Mouse (Mus musculus) MEL (cell line): ENCODE data around the gene Cfap43. TPM values are rescaled to one million over a fixed set of nuclear protein-coding genes. Genes with fewer than 3 reads are reported as not detected.
A peak's percentile ranks its signal among the peaks of the same experiment; 100 is the strongest.

ENCODE experiments used
- DNase-seq: peaks from one replicate; pipeline ENCODE4 v3.0.0; 2011; ENCODE audit warnings: low read depth, low spot score
- H3K27ac ChIP-seq: 2 replicates; pipeline ENCODE4 v1.5.1; 2012; ENCODE audit warnings: low read depth, mild to moderate bottlenecking, control low read depth, low read length, moderate library complexity; ENCODE audit not compliant: control insufficient read depth
- H3K27me3 ChIP-seq, 2 experiments: fragments of 150-350 bp in 1 of 2; sonication (generic) in 1 of 2; 2 replicates each; pipeline ENCODE4 v1.6.1; 2012; ENCODE audit warnings: low read length in 2 of 2, mild to moderate bottlenecking in 2 of 2, improper control_type of control experiment in 1 of 2, moderate library complexity in 1 of 2; ENCODE audit not compliant: insufficient read depth in 2 of 2, control insufficient read depth in 1 of 2
- H3K36me3 ChIP-seq, 2 experiments: 2 replicates each; pipeline ENCODE4 v1.6.1; 2012 to 2014; ENCODE audit warnings: low read length in 2 of 2, improper control_type of control experiment in 1 of 2, inconsistent platforms in 1 of 2, mild to moderate bottlenecking in 1 of 2; ENCODE audit not compliant: insufficient read depth in 2 of 2, control insufficient read depth in 1 of 2
- H3K4me1 ChIP-seq, 2 experiments: fragments of 150-350 bp in 1 of 2; sonication (generic) in 1 of 2; 2 replicates each; pipeline ENCODE4 v1.6.1; 2012; ENCODE audit warnings: low read length in 2 of 2, improper control_type of control experiment in 1 of 2, mild to moderate bottlenecking in 1 of 2; ENCODE audit not compliant: insufficient read depth in 2 of 2, control insufficient read depth in 1 of 2
- H3K4me3 ChIP-seq, 2 experiments: fragments of 150-350 bp in 1 of 2; sonication (generic) in 1 of 2; 2 replicates each; pipeline ENCODE4 v1.5.1; 2012; ENCODE audit warnings: low read depth in 2 of 2, low read length in 2 of 2, mild to moderate bottlenecking in 2 of 2, moderate library complexity in 2 of 2, control low read depth in 1 of 2, improper control_type of control experiment in 1 of 2; ENCODE audit not compliant: control insufficient read depth in 1 of 2, insufficient read depth in 1 of 2
- H3K79me2 ChIP-seq: 2 replicates; pipeline ENCODE4 v1.6.1; 2012; ENCODE audit warnings: mild to moderate bottlenecking, low read length, moderate library complexity; ENCODE audit not compliant: control insufficient read depth, poor library complexity, insufficient read depth
- H3K9ac ChIP-seq: 2 replicates; pipeline ENCODE4 v1.6.1; 2012; ENCODE audit warnings: low read depth, mild to moderate bottlenecking, control low read depth, low read length, moderate library complexity; ENCODE audit not compliant: control insufficient read depth, poor library complexity, severe bottlenecking
- H3K9me3 ChIP-seq: fragments of 150-350 bp; sonication (generic); replicated peaks from 2 replicates; pipeline ENCODE4 v1.6.1; 2012; ENCODE audit warnings: mild to moderate bottlenecking, low read length, improper control_type of control experiment, moderate library complexity; ENCODE audit not compliant: insufficient read depth
- CHD1 ChIP-seq: IDR thresholded peaks from 2 replicates; pipeline ENCODE4 v1.6.1; 2012; ENCODE audit warnings: low read depth, mild to moderate bottlenecking, inconsistent platforms, low read length, improper control_type of control experiment
- CTCF ChIP-seq, 3 experiments: IDR thresholded peaks in 2 of 3; conservative IDR thresholded peaks in 1 of 3; 2 replicates each; pipeline ENCODE4 v1.5.1; 2011 to 2012; ENCODE audit warnings: low read length in 3 of 3, low read depth in 2 of 3, mild to moderate bottlenecking in 2 of 3, improper control_type of control experiment in 1 of 3, inconsistent platforms in 1 of 3, mixed read lengths in 1 of 3, moderate library complexity in 1 of 3; ENCODE audit not compliant: control insufficient read depth in 1 of 3, insufficient read depth in 1 of 3, poor library complexity in 1 of 3, severe bottlenecking in 1 of 3
- ETS1 ChIP-seq: IDR thresholded peaks from 2 replicates; pipeline ENCODE4 v1.6.1; 2012; ENCODE audit warnings: low read depth, mild to moderate bottlenecking, inconsistent platforms, low read length, improper control_type of control experiment, moderate library complexity
- GATA1 ChIP-seq: IDR thresholded peaks from 2 replicates; pipeline ENCODE4 v1.6.1; 2011; ENCODE audit warnings: low read depth, low read length, improper control_type of control experiment
- HCFC1 ChIP-seq: IDR thresholded peaks from 2 replicates; pipeline ENCODE4 v1.6.1; 2012; ENCODE audit warnings: low read depth, mild to moderate bottlenecking, inconsistent platforms, low read length, improper control_type of control experiment, moderate library complexity
- JUND ChIP-seq: IDR thresholded peaks from 2 replicates; pipeline ENCODE4 v1.6.1; 2011; ENCODE audit warnings: low read depth, mild to moderate bottlenecking, improper control_type of control experiment, low read length
- KAT2A ChIP-seq: conservative IDR thresholded peaks from 2 replicates; pipeline ENCODE4 v1.6.1; 2012; ENCODE audit warnings: low read depth, low read length, improper control_type of control experiment, inconsistent platforms
- MEF2A ChIP-seq: IDR thresholded peaks from 2 replicates; pipeline ENCODE4 v1.6.1; 2014; ENCODE audit warnings: low read depth, mild to moderate bottlenecking, inconsistent platforms, low read length, improper control_type of control experiment; ENCODE audit not compliant: poor library complexity, insufficient replicate concordance, severe bottlenecking; ENCODE audit errors: extremely low read depth
- MXI1 ChIP-seq: IDR thresholded peaks from 2 replicates; pipeline ENCODE4 v1.6.1; 2011; ENCODE audit warnings: mild to moderate bottlenecking, low read depth, low read length, improper control_type of control experiment
- MYB ChIP-seq: IDR thresholded peaks from 2 replicates; pipeline ENCODE4 v1.6.1; 2011; ENCODE audit warnings: mild to moderate bottlenecking, low read depth, low read length, improper control_type of control experiment
- MYC ChIP-seq: IDR thresholded peaks from 2 replicates; pipeline ENCODE4 v1.6.1; 2011; ENCODE audit warnings: low read depth, mild to moderate bottlenecking, low read length, improper control_type of control experiment, moderate library complexity
- NELFE ChIP-seq: IDR thresholded peaks from 2 replicates; pipeline ENCODE4 v1.6.1; 2011; ENCODE audit warnings: low read depth, low read length, improper control_type of control experiment
- NRF1 ChIP-seq: IDR thresholded peaks from 2 replicates; pipeline ENCODE4 v1.6.1; 2014; ENCODE audit warnings: low read depth, mild to moderate bottlenecking, inconsistent platforms, low read length, improper control_type of control experiment, moderate library complexity; ENCODE audit not compliant: poor library complexity, insufficient read depth, severe bottlenecking
- POLR2A ChIP-seq, 2 experiments: IDR thresholded peaks; 2 replicates each; pipeline ENCODE4 v1.6.1; 2011 to 2012; ENCODE audit warnings: low read length in 2 of 2, mild to moderate bottlenecking in 2 of 2, control low read depth in 1 of 2, improper control_type of control experiment in 1 of 2, low read depth in 1 of 2, moderate library complexity in 1 of 2; ENCODE audit not compliant: control insufficient read depth in 1 of 2, insufficient read depth in 1 of 2, poor library complexity in 1 of 2
- POLR2AphosphoS2 ChIP-seq: IDR thresholded peaks from 2 replicates; pipeline ENCODE4 v1.6.1; 2011; ENCODE audit warnings: low read length, improper control_type of control experiment
- POLR2AphosphoS5 ChIP-seq: IDR thresholded peaks from 2 replicates; pipeline ENCODE4 v1.6.1; 2012; ENCODE audit warnings: low read depth, borderline replicate concordance, mild to moderate bottlenecking, inconsistent platforms, low read length, moderate library complexity, mixed read lengths
- TAL1 ChIP-seq: IDR thresholded peaks from 2 replicates; pipeline ENCODE4 v1.6.1; 2012; ENCODE audit warnings: mild to moderate bottlenecking, inconsistent platforms, low read length, moderate library complexity, mixed read lengths
- TCF12 ChIP-seq: IDR thresholded peaks from 2 replicates; pipeline ENCODE4 v1.6.1; 2014; ENCODE audit warnings: low read depth, mild to moderate bottlenecking, inconsistent platforms, low read length, improper control_type of control experiment, moderate library complexity
- USF2 ChIP-seq, 2 experiments: IDR thresholded peaks; 2 replicates each; pipeline ENCODE4 v1.6.1; 2011 to 2012; ENCODE audit warnings: improper control_type of control experiment in 2 of 2, low read length in 2 of 2, borderline replicate concordance in 1 of 2, inconsistent platforms in 1 of 2, low read depth in 1 of 2, mild to moderate bottlenecking in 1 of 2; ENCODE audit not compliant: insufficient read depth in 1 of 2
- ZKSCAN1 ChIP-seq: IDR thresholded peaks from 2 replicates; pipeline ENCODE4 v1.6.1; 2012; ENCODE audit warnings: low read depth, mild to moderate bottlenecking, inconsistent platforms, low read length, improper control_type of control experiment, moderate library complexity
- polyA plus RNA-seq, 2 experiments: library from polyadenylated mRNA; stranded (reverse) in 1 of 2; unstranded in 1 of 2; fragments of >175 nt in 1 of 2; fragments of >200 nt in 1 of 2; gene quantifications; 2 replicates each; pipeline versions ENCODE4 v1.2.1 to v1.2.4; 2012; ENCODE audit warnings: low replicate concordance in 2 of 2, low read depth in 1 of 2; ENCODE audit not compliant: insufficient read length in 2 of 2, insufficient read depth in 1 of 2, missing spikeins in 1 of 2
- total RNA-seq: library from RNA; depleted of rRNA; stranded (reverse); fragments of 300-350 nt; gene quantifications from 2 replicates; pipeline ENCODE4 v1.2.3, GENCODE M21; 2012

Cfap43 gene
- total and polyA plus RNA-seq, 3 experiments, result 0.10 to 0.12 TPM; not detected in 1

DNA sequence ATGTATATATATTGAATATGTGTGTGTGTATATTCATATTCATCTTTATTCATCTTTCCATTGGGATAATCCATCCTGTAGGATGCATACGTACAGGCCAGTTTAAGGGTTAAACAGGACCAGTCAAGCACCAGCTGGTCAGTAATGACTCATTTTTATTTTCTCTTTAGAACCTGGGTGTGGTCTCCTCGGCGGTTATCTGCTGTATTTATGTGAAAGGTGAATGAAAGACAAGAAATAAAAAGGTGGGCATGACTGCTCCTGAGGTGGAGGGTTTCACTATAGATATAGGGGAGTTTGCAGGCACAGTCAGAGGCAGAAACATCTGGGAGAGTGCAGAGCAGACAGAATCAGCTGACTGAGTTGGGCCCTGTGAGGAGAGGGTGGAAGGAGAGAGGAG lies 49.6 kb downstream of the Cfap43 start:
- H3K9me3 ChIP-seq, result no peaks in the 10 kb centered on the region
- no peaks in the 10 kb centered on the region for H3K79me2 ChIP-seq
- H3K4me3 ChIP-seq, result no peak overlapping the region
- no peaks in the 10 kb centered on the region for H3K27me3 ChIP-seq
- H3K4me1 ChIP-seq, result no peaks in the 10 kb centered on the region; a peak in 1 of 4 replicates
- H3K36me3 ChIP-seq, result peaks cover 0 to 4% of the 10 kb centered on the region in 2 experiments; a peak in 1 of 4 replicates
- DNase-seq, result no peak
- H3K27ac ChIP-seq, result no peak overlapping the region
- no peak overlapping the region for H3K9ac ChIP-seq
- TF ChIP-seq ETS1, result 0 out of 2 replicates have a peak, but pooled peaks have one; percentile 18
- TF ChIP-seq KAT2A, result no peak
- TF ChIP-seq ZKSCAN1, result no peak
- TF ChIP-seq MEF2A, result no peak
- TF ChIP-seq POLR2AphosphoS5, result no peak

DNA sequence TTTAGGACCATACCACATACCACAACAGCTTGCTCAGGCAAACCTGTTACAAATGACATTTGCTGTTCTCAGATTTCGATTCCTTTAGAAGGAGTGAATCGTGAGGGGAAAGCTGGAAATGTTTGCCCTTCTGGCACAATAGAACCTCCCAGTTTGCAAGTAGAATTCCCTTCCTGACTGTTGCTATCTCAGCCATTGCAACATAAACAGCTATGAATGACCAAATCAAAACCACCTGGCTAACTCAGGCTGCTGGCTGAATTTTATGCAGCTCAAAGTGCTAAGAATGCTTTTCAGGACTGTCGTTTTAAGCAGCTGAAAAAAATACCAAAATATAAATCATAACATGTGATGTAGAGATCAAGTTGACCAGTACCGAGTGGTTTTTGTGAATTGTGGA lies 50.1 kb downstream of the Cfap43 start:
- H3K4me1 ChIP-seq, result no peaks in the 10 kb centered on the region; a peak in 1 of 4 replicates
- H3K9me3 ChIP-seq, result no peaks in the 10 kb centered on the region
- no peak overlapping the region for H3K4me3 ChIP-seq
- H3K27me3 ChIP-seq, result no peaks in the 10 kb centered on the region
- no peak overlapping the region for H3K27ac ChIP-seq
- H3K79me2 ChIP-seq, result no peaks in the 10 kb centered on the region
- no peak for DNase-seq
- no peak overlapping the region for H3K9ac ChIP-seq
- peaks cover 0 to 4% of the 10 kb centered on the region in 2 experiments; a peak in 2 of 4 replicates for H3K36me3 ChIP-seq
- TF ChIP-seq POLR2AphosphoS2 (no peak), NRF1 (no peak), JUND (no peak), TAL1 (no peak), MYB (no peak), TCF12 (no peak), NELFE (no peak), CHD1 (no peak), POLR2A (IDR thresholded peaks at IDR 0.05; ENCODE audit: control insufficient read depth in 1 of 2, insufficient read depth in 1 of 2, low read depth in 1 of 2, low read length in 2 of 2, poor library complexity in 1 of 2) (no peak), MYC (no peak), GATA1 (no peak), MXI1 (no peak), HCFC1 (no peak), CTCF (IDR thresholded peaks at IDR 0.05 in 2 of 3, conservative IDR thresholded peaks at IDR 0.05 in 1 of 3; ENCODE audit: control insufficient read depth in 1 of 3, insufficient read depth in 1 of 3, low read depth in 2 of 3, low read length in 3 of 3, poor library complexity in 1 of 3, severe bottlenecking in 1 of 3) (no peak), USF2 (IDR thresholded peaks at IDR 0.05; ENCODE audit: borderline replicate concordance in 1 of 2, insufficient read depth in 1 of 2, low read depth in 1 of 2, low read length in 2 of 2) (no peak)
